Mouse (Mus musculus): ENCODE data around the gene Naa80.

GRCm38 (mm10) chr9:107586974-107587832 is 8.5 kb downstream of the Naa80 start, which contains the start of gene Ifrd2:
- TF ChIP-seq POLR2A (IDR thresholded peaks at IDR 0.05; ENCODE audit: borderline replicate concordance, low read depth, low read length) (no peak), CTCF (IDR thresholded peaks at IDR 0.05; ENCODE audit: low read depth, low read length) (no peak)

Data from bone marrow macrophage, adult 2 months (primary cell).